Mouse (Mus musculus) right cerebral cortex, postnatal 36 days (tissue): ENCODE measurements around the gene Vmn2r58.
"Not testable (repeated sequence)": the region's sequence is repeated elsewhere in the genome, so short reads cannot be mapped to it uniquely, and the experiment has no call there.

Experiments used
- DNase-seq, 2 experiments: peaks; one replicate each; pipeline ENCODE4 v3.0.0; 2022; ENCODE audit warnings: low spot score in 2 of 2, mixed read lengths in 1 of 2

The Vmn2r58 gene

DNA sequence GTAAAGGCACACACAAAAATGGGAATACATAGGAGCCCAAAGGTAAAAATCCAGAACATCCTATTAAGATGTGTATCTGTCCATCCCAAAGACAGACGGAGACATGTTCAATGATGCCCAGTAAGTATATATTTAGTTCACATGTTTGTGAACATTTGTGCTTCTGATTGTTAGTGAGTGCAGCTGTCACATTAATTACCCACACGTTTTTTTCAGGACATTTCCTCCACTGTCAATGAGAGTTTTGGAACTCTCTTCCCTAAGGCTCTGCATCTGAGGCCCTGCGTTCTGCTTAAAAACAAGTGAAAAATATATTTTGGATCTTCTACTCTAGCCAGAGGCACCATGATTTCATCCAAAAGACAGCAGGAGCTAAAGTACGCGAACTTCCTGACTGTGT, at the start of gene Vmn2r58:
Vmn2r58 (minus strand) TSS at position 101 of the 400 bp plus-strand sequence.
- not testable (repeated sequence) for DNase-seq
